Mouse (Mus musculus) spleen, adult 18-20 months (tissue): ENCODE results near the gene Dydc1.
"Not testable (repeated sequence)": the region's sequence is repeated elsewhere in the genome, so short reads cannot be mapped to it uniquely, and the experiment has no call there.

Experiments
- DNase-seq, 2 experiments: peaks; one replicate each; pipeline ENCODE4 v3.0.0; 2022; ENCODE audit warnings: mixed read lengths in 2 of 2

The Dydc1 gene

DNA sequence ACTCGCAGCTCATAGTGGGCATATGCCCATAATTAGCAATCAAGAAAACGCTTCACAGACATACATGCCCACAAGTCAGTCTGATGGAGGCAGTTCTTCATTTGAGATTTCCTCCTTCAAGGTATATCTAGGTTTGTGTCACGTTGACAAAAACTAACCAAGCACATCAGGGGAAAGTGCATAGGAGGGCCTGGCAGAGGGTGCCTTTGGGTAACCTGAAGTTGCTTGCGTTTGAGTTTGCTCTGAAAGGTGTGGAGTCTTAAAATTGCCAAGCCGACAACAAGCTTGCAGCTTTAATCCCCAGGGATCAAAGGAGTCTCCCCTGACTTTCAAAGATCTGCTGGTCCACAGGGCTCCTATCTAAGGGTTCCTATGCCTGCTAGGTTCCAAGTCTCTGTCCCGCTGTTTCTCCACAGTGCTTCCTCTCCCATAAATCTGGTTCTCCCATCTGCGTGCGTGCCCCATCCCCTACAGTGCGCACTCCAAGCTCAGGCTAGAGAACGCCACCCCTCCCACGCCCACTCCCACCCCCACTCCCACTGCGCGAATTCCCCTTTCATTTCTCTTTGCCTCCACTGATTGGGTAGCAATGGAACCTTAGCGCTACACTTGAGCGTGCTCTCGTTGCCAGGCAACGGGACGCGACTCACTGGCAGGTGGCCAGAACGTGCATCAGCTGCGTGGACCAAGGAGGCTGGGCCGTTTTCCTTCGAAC lies at the start of gene Dydc1:
TSS of gene Dydc1 (plus strand) at position 683 of the 715 bp plus-strand sequence.
- peak; percentile 6 to 18 for DNase-seq

DNA sequence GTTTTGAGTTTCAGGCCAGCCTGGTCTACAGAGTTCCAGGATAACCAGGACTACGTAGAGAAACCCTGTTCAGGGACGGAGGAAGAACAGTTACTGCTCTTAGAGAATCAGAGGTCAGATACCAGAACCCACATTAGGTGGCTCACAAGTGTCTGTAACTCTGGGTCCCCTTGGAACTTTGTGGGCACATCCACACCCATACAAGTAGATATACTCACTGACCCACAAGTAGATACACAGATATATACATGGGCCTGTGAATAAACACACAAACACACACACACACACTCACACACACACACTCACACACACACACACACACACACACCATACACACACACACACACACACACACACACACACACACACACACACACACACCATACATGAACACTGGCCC lies 47.6 kb upstream of the Dydc1 start:
- no peak for DNase-seq

DNA sequence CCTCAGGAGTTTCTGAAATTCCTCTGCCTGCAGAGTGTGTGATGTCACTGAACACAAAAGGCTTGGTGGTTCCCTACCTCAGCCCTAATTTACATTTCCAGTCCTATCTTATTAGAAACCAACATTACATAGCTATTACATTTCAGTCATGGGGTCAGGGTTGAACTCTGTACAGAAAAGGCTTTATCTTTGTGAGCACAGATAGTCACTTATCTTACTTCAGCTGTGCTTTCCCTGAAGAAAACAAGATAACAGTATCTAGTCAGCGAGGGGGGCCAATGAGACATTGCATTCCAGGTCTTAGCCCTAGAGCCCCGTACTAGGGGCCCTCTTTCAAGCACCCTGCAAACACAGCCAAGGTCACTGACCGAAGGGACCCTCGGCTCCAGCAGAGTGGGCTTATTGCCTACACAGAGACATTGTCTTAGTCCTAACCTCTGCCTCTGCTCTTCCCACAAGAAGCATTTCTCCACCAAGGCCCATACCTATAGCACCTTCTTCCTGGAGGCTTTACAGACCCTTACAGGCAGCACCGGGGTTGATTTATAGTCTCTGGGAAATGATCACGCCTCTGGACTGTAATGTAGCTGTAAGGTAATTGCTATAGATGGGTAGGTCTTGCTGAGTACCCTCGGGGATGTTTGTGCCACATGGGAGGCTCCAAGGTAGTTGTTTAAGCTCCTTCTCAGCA lies 47.0 kb upstream of the Dydc1 start:
- DNase-seq: no peak

DNA sequence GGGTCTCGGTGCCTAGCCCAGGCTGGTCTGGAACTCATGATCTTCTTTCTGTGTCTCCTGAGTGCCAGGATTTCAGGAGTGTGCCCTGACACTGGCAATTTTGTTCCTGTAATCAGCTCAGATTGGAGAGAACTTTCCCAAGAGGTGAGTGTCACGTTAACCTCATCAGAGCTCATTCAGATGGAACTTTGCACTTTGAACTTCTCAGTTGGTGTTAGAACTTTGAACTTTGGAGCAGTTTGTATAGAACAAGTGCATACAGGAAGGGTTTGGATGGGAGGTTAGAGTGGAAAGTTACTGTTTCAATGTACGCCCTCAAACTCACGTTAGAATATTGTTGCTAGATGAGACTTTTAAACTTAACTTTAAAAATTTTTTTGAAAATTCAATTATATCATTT lies 43.4 kb upstream of the Dydc1 start:
- DNase-seq: no peak

DNA sequence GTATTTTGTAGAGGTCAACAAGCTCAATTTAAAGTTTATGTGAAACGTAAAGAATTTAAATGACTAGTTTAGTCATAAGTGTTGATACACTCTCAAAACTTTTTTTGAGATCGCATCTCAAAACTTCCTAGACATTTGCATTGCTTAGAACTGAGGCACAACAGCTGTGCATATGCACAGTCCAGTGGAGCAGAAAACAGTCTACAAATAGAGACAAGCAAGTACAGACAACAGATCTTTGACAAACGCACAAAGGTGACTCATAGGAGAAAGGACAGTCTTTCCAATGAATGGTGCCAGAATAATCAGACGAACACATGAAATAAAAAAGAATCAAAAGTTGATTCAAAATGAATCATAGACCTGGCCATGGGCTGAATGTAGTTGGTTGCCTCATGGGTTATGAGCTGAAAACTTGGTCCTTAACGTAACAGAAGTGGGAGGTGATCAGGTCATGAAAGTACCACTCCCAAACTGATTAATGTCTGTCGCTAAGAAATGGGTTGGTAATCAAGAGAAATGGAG lies 41.7 kb upstream of the Dydc1 start:
- no peak for DNase-seq

DNA sequence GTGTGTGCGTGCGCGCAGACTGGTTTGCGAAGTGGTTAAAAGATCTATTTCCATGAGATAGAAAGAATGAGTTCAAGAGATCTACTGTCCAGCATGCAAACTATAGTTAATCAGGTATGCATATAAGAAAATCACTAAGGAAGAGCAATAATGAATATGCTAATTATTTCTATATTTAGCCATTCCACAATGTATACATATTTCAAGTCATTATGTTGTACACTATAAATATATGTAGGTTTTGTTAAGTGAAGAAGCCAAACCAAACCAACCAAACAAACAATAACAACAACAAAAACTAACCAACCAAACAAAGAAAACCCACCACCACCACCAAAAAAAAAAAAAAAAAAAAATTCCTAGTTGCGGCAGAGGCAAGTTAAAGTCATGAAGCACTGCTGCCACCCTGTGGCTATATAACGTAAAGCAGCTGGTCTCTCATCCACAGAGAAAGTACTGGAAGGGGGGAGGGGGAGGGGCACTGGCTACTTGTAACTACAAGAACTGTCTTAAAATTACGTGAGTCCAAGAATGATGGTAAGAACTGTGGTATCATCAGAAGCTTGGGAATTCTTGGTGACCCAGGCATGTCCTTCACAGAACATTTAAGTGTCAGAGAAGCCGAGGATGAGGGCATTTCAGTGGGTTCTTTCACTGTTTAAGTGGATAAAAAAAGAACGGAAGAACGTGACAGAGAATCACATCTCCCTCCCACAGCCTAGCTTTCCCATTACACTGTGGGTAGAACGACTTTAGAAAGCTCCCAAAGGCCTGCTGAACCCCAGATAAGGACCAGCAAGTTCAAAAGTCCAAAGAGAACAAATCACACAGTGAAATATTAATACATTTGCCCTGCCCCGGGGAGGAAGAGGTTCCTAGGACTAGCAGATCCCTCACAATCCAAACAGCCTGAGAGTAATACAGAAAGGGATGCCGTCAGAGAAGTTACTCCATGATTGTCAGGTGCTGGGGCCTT lies 39.3 kb upstream of the Dydc1 start:
- DNase-seq: peak; percentile 53 to 74

DNA sequence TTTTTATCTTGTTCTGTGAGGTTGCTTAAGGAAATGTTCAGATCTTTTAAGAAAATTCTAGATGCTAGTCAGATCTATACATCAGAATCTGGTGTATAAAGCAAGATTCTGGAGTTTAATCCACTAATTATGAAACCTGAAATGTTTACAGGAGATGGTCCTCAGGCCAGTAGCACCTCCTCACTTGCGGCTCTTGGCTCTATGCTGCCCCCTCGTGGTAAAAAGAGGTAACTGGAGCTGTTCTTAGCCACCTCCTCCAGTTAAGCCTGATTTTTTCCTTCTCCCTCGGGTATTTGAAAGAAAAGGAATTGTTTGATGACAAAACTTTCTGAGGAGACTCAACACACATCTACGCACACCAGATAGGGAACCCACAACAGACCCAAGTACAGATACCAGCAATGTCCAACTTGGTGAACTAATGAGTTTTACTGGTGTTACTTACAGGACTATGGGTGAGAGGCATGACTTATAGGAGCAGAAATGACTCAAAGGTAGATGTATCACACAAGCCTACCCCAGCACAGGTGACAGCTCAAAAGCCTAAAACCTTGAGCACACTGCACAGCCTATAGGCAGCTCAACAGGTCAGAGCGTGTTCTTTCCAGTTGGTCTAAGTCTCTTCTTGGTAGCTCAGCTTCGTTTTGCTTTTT lies 37.4 kb upstream of the Dydc1 start:
- peak; percentile 18 to 58 for DNase-seq

DNA sequence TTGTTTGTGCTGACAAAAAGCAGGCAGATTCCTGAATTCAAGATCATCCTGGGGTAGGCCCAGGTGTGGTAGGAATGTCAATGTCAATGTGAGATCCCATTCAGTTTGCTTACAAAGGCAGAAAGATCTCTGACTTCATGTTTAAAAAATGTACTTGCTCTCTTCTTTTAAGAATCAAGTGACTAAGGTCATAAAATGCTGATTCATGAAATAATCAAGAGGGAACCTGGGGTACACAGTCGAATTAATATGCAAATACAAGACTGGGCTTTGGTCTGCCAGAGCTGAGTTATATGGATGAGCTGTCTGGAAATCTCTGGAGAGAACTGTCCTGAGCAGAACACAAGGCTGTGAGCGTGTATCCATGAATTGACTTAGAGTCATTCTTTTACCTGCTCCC lies 25.3 kb upstream of the Dydc1 start:
- no peak for DNase-seq

DNA sequence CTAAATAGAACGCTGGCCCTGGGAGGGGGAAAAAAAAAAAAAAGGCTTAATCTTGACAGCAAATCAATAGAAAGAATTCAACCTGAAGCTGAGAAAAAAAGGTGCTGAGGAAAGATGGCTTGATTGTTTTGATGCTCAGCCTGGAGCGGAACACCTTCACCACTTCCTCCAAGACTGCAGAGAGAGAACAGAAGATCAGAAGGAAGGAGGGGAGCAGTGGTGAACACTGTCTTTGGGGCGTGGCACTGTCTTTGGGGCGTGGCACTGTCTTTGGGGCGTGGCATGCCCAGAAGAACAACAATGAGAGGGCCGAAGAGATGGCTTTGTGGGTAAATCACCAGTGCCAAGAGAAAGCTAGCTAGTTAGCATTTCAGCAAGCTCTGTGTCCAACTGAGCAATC lies 22.2 kb upstream of the Dydc1 start:
- DNase-seq: no peak

DNA sequence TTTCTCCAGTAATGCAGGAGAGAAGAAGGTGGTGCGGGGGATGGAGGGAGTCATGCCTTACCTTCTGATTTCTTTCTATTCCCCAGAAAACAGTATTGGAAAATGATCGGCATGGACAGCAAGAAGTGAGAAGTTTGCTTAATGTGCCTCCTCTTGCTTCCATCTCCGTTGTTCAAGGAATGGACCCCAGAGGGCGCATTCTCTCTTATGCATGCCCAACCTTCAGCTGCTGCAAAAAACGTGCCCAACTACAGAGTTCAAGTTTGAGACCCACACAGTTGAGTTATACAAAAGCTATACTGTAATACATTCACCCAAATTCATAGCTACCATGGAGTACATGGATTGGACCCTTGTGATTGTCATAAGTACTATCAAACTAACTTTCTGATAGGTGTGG lies 20.2 kb upstream of the Dydc1 start:
- DNase-seq: peak in 1 of 2 experiments; percentile 15

DNA sequence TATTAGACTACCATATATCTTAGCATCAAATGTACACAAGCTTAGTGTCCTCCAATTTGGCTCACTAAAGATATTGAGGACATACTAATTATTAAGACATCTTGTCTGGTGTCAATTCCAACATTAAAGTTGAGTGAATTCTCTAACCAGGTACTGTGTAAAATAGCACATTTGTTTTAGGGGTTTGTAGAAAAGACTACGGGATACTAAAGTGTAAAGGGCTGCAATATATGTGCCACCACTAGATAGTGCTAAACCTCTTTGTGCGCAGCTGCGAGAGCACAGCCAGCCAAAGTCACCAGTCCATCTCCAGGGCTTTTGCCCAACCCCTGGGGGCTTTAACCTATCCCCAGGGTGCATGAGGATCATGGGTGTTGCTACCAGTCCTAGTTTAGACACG lies 19.5 kb upstream of the Dydc1 start:
- not testable (repeated sequence) for DNase-seq

DNA sequence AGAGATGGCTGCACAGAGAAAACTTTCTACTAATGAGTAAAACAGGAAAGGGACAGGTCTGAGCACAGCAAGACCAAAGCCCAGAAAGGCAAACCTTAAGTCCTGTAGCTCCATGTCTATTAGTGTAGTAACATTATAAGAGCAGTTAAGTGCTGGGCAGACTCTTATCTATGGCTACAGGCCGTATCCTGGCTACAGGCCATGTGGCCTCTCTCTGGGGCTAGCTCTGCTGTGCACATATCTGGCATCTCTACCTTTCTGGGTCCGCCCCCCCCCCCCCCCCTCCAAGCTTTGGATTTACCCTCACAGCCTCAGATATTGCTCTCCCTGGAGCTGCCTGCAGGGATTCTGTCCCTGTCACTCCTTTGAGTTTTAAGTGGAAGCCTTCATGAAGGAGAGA lies 7.5 kb upstream of the Dydc1 start:
- no peak for DNase-seq

DNA sequence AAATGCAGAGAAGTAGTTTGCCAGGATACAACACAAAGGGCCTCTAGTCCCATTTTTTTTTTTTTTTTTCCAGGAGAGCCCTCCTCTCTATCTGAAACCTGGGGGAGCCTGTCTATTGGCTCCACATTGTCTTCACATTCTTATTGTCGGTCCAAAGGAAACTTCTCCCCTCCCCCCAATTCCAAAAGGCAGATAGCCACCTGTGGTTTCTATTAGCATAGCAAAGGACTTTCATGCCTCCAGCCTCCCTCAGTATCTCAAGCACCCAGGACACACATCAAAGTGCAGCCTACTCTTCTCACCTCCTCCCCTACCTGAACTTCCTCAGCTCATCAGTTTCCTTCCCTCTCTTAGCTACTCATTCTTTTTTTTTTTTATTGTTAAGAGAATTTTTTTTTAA lies 6.3 kb upstream of the Dydc1 start:
- no peak for DNase-seq

DNA sequence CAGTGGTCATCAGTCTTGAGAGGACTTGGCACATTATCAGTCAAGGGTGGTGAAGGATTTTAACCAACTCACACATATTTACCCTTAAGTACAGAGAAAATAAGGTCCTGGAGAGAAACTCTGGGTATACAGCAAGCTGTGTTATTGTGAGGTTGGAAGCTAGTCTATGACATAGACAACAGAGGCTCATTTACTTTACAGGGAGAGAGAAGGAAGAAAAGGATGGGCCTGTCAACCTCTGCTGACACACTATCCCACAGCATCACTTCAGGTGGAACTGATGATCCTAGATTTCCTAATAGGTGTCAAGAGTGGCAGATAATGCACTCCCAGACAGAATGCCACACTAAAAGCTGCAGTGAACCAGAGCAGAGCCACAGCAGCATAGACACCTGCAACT lies 3.6 kb upstream of the Dydc1 start, which contains the start of gene Dydc2:
TSS of gene Dydc2 (minus strand) at position 101 of the 400 bp plus-strand sequence.
- no peak for DNase-seq

DNA sequence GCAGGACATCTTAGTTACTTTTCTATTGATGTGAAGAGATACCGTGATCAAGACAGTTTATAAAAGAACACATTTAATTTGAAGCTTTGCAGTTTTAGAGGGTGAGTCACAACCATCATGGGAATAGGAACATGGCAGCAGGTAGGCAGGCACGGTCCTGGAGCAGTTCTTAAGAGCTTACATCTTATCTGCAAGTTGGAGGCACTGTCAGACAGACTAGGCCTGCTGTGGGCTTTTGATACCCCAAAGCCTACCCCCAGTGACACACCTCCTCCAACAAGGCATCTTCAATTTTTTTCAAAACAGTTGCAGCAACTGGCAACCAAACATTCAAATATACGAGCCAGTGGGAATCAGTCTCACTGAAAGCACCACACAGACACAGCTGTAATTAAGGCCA lies 2.4 kb upstream of the Dydc1 start:
- DNase-seq: no peak

DNA sequence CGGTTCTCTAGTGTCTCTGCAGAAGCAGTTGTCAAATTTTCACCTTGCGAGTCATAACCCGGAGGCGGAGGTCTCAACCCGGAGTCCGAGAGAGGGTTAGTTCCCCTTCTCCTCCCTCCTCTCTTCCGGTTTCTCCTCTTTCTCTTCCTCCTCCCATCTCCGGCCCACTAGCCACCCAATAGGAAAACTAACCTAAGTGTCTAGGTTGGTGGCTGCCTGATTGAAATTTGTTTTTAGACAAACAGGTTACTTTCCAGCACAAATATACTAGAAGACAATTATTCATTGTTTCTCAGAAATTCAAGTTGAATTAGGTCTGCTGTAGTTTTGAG lies 199 bp downstream of the Dydc1 start:
- DNase-seq: no peak

DNA sequence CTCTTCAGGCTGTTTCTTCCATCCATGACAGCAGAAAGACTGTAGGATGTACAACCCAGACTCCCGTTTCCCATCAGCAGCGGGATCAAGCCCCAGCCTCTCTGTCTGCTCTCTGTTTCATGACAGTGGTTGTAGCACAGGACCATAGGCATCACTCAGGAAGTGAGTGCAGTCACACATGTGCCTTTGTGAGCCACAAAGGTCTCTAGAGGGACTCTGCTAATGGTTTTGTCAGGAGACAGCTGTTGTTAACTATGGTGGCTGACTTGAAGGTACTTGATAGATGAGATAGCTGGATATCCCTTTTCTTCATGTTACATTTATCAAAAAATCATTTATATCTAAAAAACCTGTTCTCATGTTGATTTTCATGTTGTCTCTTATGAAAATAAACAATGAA lies 9.7 kb downstream of the Dydc1 start:
- no peak for DNase-seq

DNA sequence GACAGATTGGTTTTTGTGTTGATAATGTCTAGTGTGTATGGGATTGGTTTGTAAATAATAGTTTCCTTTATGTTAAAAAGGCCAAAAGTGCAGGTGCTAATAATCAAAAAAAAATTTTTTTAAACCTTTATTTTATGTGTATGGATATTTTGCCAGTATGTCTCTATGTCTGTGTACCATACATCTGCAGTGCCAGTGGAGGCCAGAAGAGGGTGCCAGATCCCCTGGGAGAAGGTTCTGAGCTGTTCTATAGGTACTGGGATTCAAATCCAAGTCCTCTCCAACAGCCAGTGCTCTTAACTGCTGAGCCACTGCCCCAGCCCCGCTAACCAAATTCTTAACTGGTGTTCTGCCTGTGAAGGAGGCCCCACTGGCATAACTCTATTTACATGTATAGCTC lies 14.8 kb downstream of the Dydc1 start:
- DNase-seq: peak in 1 of 2 experiments; percentile 18

DNA sequence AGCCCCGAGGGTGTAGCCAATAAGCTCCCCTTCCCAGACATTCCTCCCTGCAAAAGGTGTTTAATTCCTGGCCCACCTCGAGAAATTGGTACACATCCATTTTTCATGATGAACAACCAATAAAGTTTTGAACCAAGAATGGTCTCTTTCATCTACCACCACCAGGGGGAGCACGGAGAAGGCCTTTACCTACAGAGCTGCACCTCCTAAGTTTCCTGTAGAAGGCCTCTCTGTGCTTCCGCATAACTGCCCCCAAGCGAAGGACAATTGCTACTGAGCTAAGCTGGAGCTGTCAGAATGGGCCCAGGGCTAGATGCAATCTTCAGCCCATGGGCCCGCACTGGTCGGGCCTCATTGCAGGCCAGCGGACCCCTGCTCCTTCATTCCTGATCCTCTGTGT lies 18.1 kb downstream of the Dydc1 start:
- peak in 1 of 2 experiments; percentile 16 for DNase-seq

DNA sequence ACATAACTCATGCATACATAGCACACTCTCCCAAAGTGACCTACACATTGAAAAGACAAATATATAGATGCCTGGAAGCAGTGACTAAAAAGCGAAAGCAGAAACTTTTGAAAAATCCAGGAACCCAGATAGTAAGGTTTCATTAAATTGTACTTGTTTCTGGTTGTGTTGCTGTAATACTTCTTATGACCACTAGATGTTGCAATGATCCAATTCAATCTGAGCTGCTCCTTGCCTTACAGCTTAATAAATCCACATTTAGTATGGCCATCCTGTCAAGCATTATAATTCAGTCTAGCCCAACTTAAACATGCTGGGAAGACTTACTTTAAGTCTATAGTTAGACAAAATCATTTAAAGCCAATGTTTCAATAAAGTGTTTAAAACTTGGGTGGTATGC lies 21.4 kb downstream of the Dydc1 start:
- DNase-seq: no peak

DNA sequence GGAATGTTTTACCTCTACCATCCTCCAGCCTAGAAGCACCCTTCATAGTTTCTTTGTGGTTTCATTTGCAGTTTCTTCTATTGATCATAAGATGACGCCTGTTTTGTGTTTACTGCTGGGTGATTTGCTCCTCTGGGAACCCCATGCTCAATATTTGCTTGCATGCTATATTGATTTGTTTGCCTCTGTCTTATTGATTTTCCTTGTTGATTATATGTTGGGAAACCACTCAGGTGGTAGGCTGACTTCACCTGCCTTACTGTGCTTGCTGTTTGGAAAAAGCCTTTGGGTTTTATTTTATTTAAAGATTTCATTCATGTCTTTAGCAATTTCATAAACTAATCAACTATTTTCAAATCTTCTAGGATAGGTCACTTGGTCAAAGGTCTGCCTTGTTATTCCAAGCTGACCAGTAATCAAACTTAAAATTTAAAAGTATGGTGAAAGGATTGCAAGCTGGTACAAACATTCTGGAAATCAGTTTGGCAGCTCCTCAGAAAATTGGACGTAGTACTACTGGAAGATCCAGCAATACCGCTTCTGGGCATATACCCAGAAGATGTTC lies 23.7 kb downstream of the Dydc1 start:
- DNase-seq: no peak

DNA sequence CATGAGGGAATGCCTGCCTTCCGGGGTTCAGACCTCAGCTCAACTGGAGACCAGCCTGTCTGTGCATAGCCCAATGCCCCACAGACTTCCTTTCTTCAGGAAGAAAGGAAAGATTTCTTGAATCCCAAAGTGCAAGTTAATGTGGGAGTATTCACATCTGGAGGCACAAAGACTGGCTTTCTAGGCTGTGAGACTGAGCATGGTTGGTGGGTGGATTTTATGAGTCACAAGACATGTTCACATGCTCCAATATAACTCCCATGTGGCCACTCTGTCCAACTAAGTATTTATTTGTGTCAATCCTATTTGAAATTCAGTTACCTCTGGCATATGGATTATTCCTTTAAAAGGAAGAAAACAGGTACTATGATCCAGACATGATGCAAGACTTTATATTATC lies 26.0 kb downstream of the Dydc1 start:
- no peak for DNase-seq
